Mouse (Mus musculus): ENCODE results near the gene Wdtc1. TPM values are rescaled to one million over a fixed set of nuclear protein-coding genes. Genes with fewer than 3 reads are reported as not detected.
A peak's percentile ranks its signal among the peaks of the same experiment; 100 is the strongest.

Wdtc1 gene
- total RNA-seq, 2 experiments from 2014 or later: 82.0 to 88.2 TPM

DNA sequence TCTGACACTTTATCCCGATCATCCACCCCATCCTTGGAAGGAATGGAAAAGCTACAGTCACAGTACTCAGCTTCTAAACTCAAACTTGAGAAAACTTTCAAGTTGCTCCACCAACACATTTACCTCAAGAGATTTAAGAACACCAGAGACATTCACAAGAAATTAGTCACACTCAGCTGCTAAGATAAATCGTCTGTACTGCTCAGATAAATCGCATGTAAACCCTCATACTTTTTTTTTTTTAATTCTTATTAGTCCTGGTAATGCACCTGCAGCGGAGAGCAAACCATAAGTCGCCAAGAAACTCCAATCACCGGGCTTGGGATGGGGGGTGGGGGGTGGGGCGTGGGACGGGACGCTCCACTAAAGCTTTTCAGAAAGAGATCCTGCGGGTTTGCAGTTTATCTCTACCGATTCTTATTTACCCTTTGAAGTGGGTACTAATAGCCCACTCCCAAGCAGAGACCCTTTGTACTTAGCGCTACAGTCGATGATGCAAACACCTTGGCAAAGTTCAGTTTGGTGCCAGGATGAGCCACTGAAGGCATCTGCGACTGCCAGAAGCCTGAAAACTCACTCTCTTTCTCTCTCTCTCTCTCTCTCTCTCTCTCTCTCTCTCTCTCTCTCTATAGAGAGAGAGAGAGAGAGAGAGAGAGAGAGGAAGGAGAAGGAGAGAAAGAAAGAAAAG lies 15.3 kb downstream of the Wdtc1 start:
- intact Hi-C loops (cut with DNase I): loop anchor here (2.0 kb wide), 1 partner anchor 59 kb away; no protein-coding TSS in a partner anchor
- DNase-seq: no peak

DNA sequence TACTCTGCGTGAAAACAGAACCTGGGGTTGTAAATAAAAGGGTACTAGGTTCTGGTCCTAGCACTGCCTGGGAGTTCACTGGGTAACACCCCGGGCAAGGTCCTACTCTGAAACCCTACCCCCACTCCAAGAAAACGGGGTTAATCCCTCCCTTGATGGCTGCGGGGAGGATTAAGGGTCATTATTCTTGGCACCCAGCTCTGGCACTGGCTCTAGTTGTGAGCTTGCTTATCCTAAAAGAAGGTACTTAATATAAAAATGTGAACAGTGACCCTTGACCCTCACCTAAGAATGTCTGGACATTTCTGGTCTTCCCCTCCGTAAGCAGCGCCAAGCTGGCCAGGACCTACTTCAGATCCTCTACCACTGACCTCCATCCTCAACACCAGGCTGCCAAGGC lies 20.0 kb downstream of the Wdtc1 start:
- DNase-seq: no peak
- intact Hi-C loops (cut with DNase I): no loop called here

DNA sequence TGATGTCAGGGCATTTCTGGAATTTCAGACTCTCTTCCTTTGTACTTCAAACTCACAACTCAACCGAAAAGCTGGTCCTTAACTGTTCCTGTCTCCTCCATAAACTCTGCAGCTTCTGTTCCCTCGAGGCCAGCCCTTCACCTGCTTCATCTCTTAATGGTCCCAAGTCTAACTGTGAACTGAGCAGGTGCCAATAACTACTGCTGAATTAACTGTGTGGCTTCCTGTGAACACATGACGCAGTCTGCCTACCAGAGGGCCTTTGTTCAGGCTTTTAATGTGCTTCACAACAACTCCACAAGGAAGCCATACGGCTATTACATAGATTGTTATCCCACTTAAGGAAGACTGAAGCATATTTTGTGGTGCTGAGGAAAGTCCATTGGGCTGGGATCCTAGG lies 23.0 kb downstream of the Wdtc1 start:
- DNase-seq: no peak
- intact Hi-C loops (cut with DNase I): no loop called here

DNA sequence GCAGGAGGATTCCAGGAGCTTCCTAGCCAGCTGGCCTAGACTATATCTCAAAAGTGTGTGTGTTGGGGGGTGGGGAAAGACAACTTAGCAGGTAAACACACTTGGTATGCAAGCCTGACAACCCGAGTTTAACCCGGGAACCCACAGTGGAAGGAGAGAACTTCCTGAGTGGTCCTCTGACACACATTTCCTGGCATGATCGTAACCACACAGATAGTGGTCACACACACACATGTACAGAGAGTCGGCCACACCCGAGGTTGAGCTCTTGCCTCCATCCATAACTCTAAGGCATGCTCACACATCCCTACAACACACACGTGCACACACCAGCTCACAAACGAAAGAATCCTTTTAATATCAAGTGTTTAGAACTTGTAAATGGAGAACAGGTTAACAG lies 25.2 kb downstream of the Wdtc1 start:
- no peak for DNase-seq
- intact Hi-C loops (cut with DNase I): no loop called here

- intact Hi-C loops (cut with DNase I): no loop called here
- no peak for DNase-seq
Observed at GRCm38 (mm10) chr4:133319667-133320066, 33.6 kb downstream of the Wdtc1 start.

DNA sequence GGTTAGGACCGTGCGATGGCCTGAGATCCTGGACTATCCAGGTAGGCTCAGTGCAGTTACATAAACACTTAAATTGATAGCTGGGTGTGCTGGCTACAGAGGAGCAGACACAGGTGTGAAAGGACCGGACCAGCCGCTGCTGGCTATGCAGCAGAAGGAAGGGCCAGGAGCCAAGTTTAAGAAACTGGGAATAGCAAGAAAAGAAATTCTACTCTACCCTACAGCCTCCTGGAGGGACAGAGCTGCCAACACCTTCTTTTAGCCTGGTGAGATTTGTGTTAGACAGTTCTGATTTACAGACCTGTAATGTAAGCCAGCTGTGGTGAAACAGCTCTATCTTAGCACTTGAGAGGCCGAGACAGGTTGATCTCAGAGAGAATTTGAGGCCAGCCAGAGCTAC lies 37.3 kb downstream of the Wdtc1 start:
- no peak for DNase-seq
- intact Hi-C loops (cut with DNase I): no loop called here

- DNase-seq: peak; percentile 72 to 74
- intact Hi-C loops (cut with DNase I): no loop called here
Observed at GRCm38 (mm10) chr4:133314896-133315295, 38.4 kb downstream of the Wdtc1 start.

DNA sequence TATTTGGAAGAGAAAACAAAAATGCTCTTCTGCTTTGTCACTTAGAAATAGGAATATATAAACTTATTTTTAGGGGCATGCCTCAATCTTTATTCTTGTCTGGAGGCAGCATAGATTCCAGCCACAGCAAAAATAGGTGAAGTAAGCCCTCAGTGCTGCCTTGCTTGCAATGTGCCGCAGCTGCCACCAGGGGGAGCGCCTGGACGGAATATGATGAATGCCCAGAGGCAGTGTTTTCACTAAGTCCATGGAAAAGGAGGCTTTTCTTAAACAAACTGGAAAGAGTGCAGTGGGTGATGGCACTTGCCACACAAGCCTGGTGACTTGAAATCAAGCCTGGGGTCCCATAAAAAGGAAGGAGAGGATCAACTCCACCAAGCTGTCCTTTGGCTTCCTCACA lies 43.3 kb downstream of the Wdtc1 start:
- intact Hi-C loops (cut with DNase I): loop anchor here (1.0 kb wide), 3 partner anchors 34 to 141 kb away; no protein-coding TSS in a partner anchor
- DNase-seq: peak; percentile 88 to 93

DNA sequence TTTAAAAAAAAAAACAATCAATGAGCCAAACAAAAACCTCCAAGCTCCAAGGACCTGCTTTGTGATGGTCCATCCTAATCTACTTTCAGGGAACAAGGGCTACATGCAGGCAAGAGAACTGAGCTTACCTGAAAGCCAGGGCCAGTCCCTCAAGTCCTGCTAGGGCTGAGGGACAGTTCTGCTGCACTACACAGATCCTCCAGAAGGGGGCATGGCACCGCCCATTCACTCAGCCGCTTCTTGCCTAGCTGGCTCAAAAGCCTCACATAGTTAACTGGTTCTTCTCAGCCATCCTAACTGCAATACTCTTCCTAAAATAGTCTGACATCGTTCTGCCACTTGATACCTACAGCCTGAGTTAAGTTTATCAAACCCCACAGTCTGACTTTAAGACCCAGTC lies 46.0 kb downstream of the Wdtc1 start:
- intact Hi-C loops (cut with DNase I): no loop called here
- peak; percentile 61 to 68 for DNase-seq

GRCm38 (mm10) chr4:133305825-133306224 lies 47.5 kb downstream of the Wdtc1 start:
- no peak for DNase-seq
- intact Hi-C loops (cut with DNase I): no loop called here

GRCm38 (mm10) chr4:133304770-133305169 lies 48.5 kb downstream of the Wdtc1 start:
- intact Hi-C loops (cut with DNase I): no loop called here
- DNase-seq: no peak

DNA sequence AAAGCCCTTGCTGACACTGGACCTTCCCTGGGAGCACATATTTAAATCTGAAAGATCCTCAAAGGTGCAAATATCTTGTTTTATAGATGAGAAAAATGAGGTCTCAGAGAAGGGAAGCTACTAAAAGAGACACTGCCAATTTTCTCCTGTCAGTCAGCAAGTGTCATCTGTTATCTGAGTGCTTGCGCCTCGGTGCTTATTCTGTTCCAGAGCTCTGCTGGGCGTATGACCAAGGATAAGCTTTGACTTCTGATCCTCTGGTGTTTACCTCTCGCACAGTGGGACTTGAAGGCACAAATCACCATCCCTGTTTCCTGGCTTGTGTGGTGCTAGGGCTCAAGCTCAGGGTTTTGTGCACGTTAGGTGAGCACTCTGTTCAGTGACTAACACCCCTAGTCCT lies 50.6 kb downstream of the Wdtc1 start:
- intact Hi-C loops (cut with DNase I): no loop called here
- no peak for DNase-seq

DNA sequence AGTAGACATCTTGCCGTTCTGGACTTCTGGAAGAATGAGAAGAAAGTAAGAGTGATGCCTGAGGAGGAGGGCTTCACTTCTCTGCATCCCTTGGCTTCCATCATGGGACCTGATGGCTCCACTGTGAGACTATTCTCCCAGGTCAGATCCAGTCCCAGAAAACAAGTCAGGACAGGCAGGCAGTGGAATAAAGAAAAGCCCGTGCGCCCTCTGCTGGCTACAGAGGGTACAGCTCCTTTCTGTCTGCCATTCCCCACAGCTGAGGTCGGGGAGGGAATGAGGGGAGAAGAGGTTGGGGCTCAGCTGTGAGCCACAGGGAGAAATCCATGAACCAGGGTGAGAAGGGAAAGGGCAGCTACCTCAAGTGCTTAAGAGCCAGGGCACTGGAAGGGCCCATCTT lies 51.5 kb downstream of the Wdtc1 start:
- peak; percentile 78 to 83 for DNase-seq

DNA sequence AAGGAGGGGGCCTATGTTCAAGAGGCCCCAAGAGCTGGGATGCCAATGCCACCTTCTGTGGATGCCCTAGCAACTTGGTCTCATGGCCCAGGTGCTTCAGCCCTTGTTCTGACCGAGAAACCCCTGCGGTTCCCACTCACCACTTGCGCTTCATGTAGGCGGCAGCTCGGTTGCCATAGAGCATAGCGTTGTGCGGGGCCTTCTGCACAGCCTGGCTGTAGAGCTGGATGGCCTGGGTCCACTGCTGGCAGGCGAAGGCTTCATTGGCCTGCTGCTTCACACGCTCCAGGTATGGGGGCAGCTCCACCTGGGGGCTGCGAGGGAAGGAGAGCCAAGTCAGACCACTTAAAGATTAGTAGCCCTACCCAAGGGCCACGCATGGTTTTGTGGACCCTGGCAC lies 52.9 kb downstream of the Wdtc1 start:
- DNase-seq: no peak

More for the DNA sequence above, 51.5 kb downstream of the Wdtc1 start:
- intact Hi-C loops (cut with DNase I): no loop called here

DNA sequence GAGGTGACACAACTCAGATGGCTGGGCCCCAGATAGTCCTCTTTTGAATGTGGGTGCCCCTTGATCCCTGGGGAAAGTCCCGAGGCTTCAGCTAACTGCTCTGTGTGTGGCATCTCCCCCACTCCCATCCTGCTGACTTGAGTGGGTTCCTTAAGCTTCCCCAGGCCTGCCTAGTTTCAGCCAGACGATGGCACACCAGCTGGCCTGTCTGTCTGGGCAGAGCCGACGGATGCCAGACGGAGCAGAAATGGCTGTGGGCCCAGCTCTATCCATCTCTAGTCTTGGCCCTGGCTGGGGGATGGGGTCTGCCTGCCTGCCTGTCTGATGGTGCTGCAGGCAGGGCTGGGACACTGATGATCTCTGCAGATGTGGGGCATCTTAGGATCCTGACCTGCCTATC lies 53.6 kb downstream of the Wdtc1 start:
- intact Hi-C loops (cut with DNase I): loop anchor here (2.0 to 5.0 kb wide), 3 partner anchors 47 to 242 kb away; no protein-coding TSS in a partner anchor
- DNase-seq: no peak

More for the DNA sequence above, 52.9 kb downstream of the Wdtc1 start:
- intact Hi-C loops (cut with DNase I): no loop called here

- intact Hi-C loops (cut with DNase I): loop anchor here (1.0 to 5.0 kb wide), 4 partner anchors 46 to 241 kb away; no protein-coding TSS in a partner anchor
- no peak for DNase-seq
Observed at GRCm38 (mm10) chr4:133298516-133299365, 54.5 kb downstream of the Wdtc1 start.

GRCm38 (mm10) chr4:133297801-133298238 lies 55.5 kb downstream of the Wdtc1 start:
- intact Hi-C loops (cut with DNase I): loop anchor here (1.0 to 5.0 kb wide), 6 partner anchors 46 to 353 kb away; no protein-coding TSS in a partner anchor
- DNase-seq: peak; percentile 79 to 82

DNA sequence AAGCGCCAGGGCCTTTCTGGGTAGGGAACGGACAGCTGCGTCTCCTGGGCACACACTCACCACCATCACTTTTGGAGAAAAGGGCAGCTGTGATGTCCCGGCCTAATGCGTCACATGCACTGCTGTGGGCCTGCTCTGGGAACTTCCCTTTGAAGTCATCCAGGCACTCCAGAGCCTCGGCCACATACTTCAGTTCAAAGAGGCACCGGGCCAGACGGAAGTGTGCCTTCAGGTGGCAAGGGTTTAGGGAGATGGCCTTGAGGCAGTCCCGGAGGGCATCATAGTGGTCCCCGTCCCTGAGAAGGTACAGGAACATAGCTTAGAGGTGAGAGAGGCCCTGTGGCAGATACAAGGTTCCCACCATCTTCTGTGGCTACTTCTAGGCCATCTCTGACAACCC lies 55.9 kb downstream of the Wdtc1 start:
- DNase-seq: no peak
- intact Hi-C loops (cut with DNase I): loop anchor here (1.0 to 5.0 kb wide), 4 partner anchors 45 to 353 kb away; no protein-coding TSS in a partner anchor

- intact Hi-C loops (cut with DNase I): no loop called here
- DNase-seq: no peak
Observed at GRCm38 (mm10) chr4:133294084-133294483, 59.2 kb downstream of the Wdtc1 start.

GRCm38 (mm10) chr4:133292901-133293843 lies 60.1 kb downstream of the Wdtc1 start:
- DNase-seq: no peak
- intact Hi-C loops (cut with DNase I): no loop called here
